Comparison of ENCODE assay signal across 7 mouse cellular contexts in the genomic region with DNA sequence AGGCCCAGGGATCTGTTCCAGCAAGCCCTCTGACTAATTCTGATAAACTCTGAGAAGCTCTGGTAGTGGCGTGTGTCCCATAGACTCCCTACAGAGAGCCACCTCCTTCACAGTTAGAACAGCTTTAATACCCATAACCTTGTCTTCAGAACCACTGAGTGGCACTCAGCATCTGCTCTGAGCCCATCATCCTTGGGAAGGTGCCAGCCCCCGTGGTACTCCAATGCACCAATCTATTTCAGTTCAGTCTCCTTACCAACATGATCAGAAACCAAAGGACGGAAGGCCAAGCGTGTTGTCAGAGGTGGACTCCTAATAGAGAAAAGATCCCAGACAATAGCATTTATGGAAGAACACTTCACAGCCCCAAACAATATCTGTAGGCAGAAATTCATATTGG.
DNase-seq lines count a peak whose midpoint lies in the region.
"Had no signal": no experiment of that assay in that cellular context is flagged by ENCODE, and none has a peak within 500 bp of the region (broad histone marks: within the 10 kb centered on the region; RNA-seq: fewer than 3 reads in every experiment).

No protein-coding gene starts in this region.

- DNase-seq in cerebellum, postnatal 25 days: peak; percentile 8 to 17
- DNase-seq in cerebellum, adult 11-12 months: no peak
- peak; percentile 41 for DNase-seq in left cerebral cortex, postnatal 4 days
- DNase-seq in left cerebral cortex, adult 18-20 months (ENCODE audit: low spot score in 2 of 2): no peak
- peak; percentile 24 for DNase-seq in right cerebral cortex, postnatal 4 days
- no peak for DNase-seq in right cerebral cortex, postnatal 25 days
- DNase-seq: gastrocnemius, postnatal 10 days had no signal

- intact Hi-C loops in left cerebral cortex, postnatal 4 days (cut with DNase I): loop anchor here (10.0 kb wide), 1 partner anchor 220 kb away; no protein-coding TSS in a partner anchor

Comparison
In these comparisons a context has a peak if more than half of its experiments do, and no peak if none do; other contexts are left out.
1. DNase-seq: peak in cerebellum, postnatal 25 days (2 of 2), left cerebral cortex, postnatal 4 days (single experiment) and right cerebral cortex, postnatal 4 days (single experiment); none in cerebellum, adult 11-12 months (single experiment), left cerebral cortex, adult 18-20 months (0 of 2) and right cerebral cortex, postnatal 25 days (single experiment).